Mouse (Mus musculus): ENCODE measurements around the gene Sspn.

- no peak for TF ChIP-seq GATA1 (IDR thresholded peaks at IDR 0.05; ENCODE audit: low read length)
- TF ChIP-seq TAL1 (IDR thresholded peaks at IDR 0.05; ENCODE audit: low read length) = no peak
These were observed 75.3 kb downstream of the Sspn start for GRCm38 (mm10) chr6:146006753-146007152.
